Mouse (Mus musculus) retina, postnatal 7 days (tissue): ENCODE measurements around the gene Igsf21.

Experiments
- DNase-seq: peaks from one replicate; pipeline ENCODE4 v3.0.0-alpha.2; 2012; ENCODE audit warnings: low read depth, low spot score

Gene Igsf21

DNA sequence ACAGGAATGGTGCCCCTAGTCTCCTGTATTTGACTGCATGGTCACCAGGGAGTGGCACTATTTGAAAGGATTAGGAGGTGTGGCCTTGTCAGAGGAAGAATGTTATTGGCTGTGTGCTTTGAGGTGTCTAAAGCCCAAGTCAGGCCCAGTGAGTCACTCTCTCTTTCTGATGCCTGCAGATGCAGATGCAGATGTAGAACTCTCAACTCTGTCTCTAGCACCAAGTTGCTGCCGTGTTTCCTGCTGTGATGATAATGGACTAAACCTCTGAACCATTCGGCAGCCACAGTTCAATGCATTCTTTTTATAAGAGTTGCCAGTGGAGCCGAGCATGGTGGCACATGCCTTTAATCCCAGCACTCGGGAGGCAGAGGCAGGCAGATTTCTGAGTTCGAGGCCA lies 186.3 kb downstream of the Igsf21 start:
- no peak for DNase-seq

DNA sequence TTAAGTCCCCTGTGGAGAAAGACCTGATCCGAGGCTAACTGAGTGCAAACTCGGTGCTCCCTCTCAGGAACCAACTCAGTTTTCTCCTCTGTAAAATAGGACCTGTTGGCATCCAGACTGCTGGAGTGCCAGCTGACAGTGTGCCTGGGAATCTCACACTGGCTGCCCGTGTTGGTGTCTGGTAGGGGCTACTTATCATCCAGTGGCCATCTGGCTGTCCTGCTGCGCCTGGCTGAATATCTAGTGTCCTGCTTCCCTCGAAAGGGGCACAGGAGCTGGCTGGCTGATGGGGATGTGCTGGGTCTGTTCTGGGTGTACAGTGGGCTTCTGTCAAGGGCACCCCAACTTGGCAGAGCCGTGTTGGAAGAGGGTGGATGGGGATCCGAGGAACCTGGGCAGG lies 193.5 kb downstream of the Igsf21 start:
- DNase-seq = no peak

DNA sequence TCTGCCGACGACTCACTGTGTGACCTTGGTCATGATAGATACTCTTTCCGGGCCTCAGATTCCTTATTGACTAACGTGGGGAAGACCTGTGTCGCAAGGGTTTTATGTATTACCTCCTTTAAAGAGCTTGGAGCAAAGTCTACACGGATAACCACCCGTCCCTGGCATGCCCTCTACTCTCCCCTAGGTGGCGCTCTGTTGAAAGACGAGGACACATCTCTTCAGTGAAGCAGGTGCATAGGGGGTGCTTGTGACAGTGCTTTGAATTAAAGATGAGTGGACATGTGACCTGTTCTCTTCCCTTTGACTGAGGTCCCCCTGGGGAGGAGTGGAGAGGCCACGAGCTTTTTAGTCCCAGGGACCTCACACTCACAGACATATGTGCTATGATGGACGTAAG lies 194.0 kb downstream of the Igsf21 start:
- DNase-seq = no peak

DNA sequence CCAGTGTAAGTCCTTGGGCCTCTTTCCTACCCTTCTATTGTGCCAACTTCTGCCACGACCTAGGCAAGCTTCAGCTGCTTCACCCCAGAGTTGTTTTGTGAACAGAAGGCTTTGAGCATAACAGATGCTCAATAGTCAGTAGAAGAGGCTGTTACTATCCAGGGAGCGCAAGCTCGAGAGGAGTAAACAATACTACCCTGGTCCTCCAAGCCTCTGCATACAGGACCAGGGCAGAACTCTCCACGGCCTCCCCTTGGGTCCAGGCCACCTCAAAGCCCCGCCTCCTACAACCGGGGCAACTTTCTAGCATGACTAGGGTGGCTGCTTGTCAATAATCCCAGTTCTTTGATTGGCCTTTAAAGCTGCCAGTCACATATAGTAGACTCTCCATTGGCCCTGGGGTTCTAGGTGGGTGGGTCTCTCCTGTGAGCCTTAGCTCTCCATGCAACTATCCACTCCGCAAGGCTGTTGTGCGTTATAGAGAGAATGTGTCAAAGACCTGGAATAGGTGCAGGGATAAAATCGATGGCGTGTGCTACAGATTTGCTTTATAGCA lies 198.7 kb downstream of the Igsf21 start:
- peak; percentile 62 for DNase-seq

DNA sequence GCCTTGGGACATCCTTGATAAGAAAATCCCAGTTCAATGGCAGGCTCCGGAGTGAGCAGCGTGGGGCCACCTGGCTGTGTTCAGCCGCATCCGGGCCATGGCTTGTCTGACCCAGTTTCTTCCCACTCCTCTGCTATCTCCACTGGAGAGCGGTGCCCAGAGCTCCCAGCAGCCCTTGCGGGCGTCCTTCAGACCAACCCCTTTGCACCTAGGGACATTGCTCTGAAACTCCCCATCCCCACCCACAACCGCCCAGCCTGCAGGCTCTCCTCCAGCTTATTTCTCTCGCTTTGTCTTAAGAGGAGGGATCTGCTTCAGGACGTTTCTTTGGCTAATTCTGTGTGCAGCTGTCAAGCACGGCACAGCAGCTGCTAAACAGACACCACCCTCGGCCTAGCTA lies 202.6 kb downstream of the Igsf21 start:
- peak; percentile 40 for DNase-seq

DNA sequence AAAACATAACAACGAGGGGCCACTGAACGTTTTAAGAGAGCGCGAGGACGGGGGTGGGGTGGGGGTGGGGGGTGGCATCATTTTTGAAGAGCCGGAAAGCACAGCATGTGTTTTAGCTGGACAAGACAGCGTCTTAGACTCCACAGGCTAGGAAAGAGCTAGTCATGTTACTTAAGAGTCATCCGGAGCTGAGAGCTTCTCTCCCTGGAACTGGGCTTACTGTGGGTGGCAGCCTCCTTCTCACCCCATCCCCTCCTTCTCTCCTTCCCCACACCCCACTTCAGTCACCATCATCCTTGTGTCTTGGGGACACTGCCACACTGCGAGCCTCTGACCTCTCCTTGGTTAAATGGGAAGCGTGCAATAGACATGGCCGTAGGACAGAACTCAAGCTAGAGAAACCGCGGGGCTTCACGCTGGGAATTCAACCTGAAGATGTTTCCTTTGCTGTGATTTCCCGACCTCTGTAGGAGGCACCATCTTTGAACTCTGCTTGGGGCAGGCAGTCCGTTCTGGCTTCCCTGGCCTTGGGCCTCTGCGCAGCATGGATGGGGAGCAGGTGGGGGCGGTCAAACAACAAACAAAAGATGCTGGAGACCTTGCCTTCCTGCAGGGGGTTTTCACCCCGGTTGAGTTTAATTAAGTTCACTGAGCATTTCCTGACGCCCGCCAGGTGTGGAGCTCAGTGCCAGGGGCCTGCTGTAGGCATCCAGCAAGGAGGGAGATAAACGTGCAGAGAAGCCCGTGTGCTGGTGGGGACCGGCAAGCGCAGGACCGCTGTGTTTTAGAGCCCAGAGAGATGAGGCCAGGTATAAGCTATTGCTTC lies 207.8 kb downstream of the Igsf21 start:
- no peak for DNase-seq

DNA sequence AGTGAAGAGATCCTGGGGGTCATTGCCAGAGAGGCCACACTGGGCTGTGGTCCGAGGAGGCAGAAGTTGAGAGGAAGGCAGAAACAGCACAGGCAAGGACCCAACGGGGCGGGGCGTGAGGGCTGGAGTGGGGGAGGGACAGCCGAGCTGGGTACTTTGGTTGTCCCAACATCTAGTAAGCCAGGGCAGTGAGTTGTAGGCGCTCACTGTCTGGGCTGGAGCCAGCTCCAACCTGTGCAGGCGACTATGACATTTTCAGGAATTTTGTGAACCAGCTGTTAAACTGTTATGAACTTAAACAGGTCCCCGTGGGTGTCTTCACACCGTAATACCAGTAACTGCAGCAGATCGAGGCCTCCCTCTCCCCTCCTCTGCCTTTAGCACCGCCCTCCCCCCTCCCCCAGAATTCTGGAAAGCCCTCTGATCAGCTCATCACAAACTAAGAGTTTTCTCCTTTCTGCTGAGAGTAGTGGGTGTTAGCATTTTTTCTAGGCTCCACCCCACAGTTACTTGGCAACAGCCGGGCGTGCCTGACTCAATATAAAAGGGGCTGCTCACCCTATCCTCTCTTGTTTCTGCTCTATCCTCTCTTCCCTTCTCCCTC lies 208.7 kb downstream of the Igsf21 start:
- no peak for DNase-seq

DNA sequence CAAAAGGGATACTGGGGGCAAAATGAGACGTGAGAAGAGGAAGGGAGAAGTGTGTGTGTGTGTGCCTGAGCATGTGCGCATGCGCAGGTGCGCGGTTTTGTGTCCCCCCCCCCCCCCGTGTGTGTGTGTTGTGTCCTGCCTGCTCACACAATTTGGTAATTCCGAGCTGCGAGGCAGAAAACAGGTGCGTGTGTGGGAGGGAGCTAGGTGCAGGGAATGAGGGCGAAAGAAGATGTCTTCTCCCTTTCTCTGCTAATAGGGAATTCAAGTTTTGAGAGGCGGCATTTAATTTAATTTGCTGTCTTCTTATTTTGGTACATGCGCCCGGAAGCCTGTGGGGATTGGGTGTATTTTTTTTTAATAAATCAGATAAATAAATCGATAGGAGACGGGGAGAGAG lies 211.4 kb downstream of the Igsf21 start:
- DNase-seq = no peak

DNA sequence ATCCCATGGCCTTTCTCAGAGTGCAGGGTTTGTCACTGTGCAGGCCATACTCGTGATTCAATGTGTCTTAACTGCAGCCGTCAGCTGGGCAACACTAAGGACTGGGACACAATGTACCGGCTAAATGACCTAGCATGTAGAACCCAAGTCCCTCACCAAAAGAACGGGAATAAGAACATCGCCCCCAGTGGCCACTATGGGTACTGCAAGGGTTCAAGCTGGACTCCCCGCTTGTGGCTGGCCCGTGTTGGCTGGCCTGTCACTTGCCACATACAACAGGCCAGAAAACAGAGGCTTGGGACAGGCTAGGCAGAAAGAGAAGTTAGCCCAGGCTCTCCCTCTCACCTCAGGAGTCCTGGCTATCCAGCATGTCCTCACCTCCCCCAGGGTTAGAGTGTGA lies 213.2 kb downstream of the Igsf21 start:
- DNase-seq = peak; percentile 48

DNA sequence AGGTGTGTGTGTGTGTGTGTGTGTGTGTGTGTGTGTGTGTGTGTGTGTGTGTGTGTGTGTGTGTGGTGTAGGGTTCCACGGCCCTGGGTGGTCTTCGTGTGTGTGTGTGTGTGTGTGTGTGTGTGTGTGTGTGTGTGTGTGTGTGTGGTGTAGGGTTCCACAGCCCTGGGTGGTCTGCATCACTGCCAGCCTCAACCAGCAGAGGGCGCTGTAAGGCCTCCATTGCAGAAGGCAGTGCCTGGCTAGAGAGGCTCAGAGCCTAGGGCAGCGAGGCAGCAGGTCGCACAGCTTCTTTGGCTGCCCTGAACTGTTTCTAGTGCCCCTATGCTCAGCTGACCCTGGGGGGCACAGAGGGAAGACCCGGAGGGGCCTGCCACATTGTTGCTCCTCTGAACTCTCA lies 216.2 kb downstream of the Igsf21 start:
- peak; percentile 46 for DNase-seq

DNA sequence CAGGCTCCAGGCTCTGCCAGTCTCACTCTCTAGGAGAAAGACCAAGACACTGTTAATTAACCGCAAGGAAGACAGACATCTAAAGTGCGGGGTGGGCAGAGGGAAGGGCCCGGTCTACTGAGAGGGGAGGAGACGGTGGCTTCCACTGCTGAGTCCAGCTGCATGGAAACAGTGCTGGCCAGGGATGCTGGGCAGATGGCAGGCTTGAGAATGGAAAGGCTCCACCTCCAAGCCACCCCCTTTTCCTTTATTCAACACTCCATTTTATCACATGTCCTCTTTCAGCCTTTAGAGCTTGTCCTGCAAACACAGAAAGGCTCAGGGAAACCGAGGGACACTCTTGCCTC lies 216.6 kb downstream of the Igsf21 start:
- DNase-seq = no peak

DNA sequence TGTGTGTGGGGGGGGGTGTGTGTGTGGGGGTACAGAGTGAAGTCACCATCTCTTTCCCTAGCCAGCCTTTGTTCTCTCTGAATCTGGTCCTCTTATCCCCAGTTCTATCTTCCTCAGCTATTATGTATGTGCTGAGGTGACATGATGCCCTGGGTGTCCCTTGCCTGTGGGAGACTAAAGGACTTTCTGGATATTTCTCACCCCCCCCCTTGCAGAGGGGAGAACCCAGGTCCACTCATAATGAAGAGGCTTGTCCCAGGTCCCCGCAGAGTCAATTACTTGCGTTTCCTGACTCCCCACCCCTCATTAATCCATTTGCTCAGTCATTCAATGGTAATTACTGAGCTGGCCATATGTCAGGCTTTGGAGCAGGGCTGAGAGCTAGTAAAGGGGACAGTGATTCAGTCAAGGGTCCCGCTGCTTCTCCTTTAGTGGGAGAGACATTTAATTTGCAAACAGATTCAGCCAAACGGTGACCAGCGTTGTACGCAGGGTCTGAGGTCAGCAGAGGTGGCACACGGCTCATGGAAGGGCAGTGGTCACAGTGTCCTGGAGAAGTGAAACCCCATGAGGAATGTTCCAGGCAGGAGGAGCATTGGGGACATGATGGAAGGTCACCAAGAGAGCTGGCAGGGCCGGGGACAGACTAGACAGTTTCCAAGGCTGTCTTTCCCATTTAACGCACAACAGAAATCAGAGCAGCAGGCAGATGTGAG lies 217.1 kb downstream of the Igsf21 start:
- DNase-seq = no peak

DNA sequence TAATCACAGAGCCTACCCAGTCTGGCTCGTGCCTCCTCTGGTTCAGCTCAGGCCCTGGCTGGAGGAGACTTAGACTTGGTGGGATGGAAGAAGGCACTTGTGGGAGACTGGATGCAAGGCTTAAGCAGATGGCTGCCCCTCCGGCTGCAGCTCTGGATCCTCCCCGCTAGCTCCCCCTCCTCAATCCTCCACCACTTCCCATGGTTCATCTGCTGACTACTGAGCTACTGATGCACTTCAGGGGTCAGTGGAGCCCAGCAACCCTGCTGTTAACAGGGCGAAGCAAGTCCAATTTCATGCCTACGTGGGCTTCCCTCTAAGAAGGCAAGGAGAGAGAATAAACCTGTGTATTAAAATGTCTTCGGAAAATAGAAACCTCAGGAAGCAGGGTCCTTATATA lies 222.8 kb downstream of the Igsf21 start:
- DNase-seq = no peak

DNA sequence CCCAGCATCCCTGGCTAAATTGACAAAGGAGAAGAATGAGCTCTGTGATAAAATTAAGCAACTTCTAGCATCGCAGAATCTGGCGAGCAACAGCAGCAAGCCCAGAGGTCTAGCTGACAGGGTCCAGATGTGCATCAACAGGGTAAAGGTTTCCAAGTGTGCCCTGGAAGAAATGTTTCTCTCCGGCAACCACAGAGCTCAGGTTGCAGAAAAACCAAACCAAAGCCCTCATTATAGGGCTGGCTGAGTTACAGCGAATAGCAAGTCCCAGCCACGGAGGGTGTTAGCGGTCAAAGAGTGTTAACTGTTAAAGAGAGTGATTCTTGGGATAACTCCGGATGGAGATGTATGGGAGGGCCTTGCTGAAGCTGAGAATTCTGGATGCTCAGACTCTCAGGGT lies 230.7 kb downstream of the Igsf21 start:
- no peak for DNase-seq

DNA sequence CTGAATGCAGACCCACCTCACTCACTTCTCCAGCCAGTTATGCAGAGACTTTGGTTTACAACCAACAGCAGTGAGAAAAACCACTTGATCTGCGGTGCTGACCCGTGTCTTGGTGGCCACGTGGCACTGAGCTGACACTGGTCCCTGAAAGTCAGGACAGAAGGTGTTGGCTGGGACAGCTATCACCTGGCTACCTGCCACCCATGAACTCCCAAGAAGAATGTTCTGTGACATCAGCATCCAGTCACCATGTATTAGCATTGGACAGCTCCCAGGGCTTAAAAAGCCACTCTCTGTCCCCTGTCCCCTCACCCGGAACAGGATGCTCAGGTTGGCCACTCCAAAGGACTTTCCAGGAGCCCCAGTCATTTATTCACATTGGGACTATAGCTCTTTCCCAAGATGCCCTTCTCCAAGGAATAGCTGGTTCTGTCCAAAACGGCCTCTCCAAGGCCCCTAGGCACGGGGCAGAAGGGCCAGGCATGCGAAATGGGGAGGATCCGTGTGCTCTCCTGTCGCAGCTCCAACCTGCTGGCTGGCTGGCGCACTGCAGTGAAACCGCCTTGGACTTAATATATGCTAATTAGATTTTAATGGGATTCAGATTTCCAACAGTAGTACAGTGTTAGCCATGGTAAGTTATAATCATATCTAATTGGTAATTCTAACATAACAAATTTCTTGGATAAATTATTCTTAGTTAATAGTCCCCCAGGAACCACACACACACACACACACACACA lies 235.7 kb downstream of the Igsf21 start:
- DNase-seq = no peak

DNA sequence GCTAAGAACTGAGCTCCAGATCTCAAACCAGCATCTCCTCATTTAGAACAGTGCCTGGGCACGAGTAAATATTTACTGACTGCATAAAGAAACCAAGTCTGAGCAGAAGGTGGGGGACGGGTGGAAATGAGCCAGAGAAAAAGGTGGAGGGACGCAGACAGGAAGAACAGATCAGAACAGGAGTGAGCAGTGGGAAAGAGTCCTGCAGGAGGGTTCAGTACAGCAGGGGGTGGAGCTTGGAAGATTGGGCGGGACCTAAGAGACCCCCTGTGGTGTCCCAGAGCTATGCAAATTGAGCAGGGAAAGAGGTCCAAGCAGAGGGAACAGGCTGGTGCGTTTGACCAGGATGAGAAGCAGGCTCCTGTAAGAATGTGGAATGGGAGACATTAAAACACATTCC lies 241.7 kb downstream of the Igsf21 start:
- no peak for DNase-seq

DNA sequence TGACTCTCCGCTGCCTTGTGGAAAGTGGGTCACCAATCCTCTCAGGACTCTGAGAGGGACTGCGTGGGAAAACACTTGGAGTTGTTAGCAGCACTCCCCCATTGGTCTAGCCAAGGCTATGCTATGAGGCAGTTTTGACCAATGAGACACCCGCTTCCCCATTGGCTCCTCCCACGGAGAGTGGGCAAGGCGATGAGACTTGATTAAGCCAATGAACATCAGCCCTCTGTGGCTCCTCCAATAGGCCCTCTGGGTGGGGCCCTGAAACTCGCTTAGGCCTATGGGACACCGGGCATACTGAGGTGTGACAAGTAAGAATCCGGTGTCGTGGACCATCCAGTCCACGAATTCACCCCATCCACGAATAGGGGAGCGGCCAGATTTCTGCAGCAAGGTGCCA lies 242.4 kb downstream of the Igsf21 start:
- DNase-seq = no peak

DNA sequence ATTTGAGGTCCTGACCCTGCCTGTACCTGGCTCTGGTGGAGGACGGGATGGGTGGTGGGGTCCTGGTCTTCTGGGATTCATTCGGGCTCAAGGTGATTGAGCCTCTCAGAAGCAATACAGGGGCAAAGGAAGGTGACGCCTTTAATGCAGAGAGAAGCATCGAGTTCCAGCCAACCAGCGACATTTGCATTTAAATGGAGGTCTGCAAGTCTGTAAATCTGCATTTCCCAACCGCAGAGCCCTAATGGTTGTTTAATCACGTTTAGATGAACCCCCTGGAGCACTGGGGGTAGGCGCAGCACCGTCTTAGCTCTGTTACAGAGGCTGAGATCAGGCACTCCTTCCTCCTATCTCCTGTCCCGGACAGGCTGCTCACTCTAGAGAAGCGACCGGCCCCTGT lies 244.5 kb downstream of the Igsf21 start:
- DNase-seq = no peak

DNA sequence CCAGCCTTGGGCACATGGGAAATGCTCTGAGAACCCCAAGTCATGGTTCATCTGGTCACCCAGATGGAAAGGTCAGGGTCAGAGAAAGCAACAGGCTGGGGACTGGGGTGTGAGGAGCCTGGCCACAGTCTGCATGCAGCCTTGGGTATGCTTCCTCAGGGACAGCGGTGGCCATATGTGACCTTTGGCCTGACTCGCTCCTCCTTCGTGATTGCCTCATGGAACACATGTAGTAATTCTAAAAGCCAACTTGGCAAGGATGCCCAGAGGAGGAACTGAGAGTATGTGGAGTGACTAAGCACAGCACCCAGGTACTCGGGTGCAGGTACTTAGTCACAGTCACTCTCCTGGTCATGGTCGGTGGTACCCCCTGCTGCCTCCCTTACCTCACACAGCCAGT lies 245.7 kb downstream of the Igsf21 start:
- no peak for DNase-seq

DNA sequence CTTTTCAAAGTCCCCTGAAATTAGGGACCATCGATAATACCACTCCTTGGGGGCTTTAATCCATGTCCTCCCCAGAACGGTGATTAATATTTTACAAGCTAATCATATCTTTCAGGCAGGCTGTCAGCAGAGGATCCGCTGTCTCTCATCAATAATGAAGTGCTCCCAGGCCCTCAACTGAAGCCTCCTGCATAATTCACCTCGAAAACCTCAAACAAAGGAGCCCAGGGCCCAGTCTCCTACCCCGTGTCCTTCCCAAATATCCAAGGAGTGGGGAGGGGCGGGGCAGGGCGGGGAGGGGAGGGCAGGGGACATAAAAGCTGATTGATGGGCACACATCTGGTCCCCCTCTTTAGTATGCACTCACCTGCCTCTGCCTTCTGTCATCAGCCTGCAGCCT lies 247.6 kb downstream of the Igsf21 start:
- DNase-seq = no peak

DNA sequence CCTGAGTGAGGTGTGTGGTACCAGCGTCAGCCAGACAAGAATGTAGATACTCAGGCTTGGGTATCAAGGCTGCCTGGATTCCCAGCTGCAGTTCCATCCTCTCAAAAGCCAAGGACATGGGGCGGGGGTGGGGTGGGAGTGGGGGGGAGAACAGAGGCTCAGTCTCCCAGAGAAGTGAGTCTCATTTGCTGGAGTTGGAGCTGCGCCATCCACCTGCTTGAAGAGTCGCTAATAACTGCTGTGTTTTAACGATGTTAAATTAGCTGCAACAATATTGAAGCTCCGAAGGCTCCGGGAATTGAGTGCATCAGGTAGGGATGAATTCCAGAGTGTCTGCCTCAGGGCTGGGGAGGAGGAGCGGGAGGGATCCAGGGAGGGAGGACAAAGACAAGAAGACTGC lies 250.9 kb downstream of the Igsf21 start:
- no peak for DNase-seq
